Mouse (Mus musculus) liver, embryonic 11.5 days (tissue): ENCODE data around the gene Pex26. TPM values are rescaled to one million over a fixed set of nuclear protein-coding genes. Genes with fewer than 3 reads are reported as not detected.
A peak's percentile ranks its signal among the peaks of the same experiment; 100 is the strongest.

Experiments
- ATAC-seq: fragments of 200-750 bp; cut with Nextera tagmentation; replicated peaks from 2 replicates; pipeline ENCODE4 v1.8.0; 2017; ENCODE audit warnings: moderate number of reproducible peaks, mild to moderate bottlenecking, moderate TSS enrichment, moderate library complexity; ENCODE audit not compliant: low FRiP score
- DNase-seq: peaks from one replicate; pipeline ENCODE4 v3.0.0-alpha.2; 2017; ENCODE audit warnings: low spot score
- H3K27ac ChIP-seq: fragments of 300-500 bp; sonication (generic); 2 replicates; pipeline ENCODE4 v1.5.1; 2014; ENCODE audit warnings: mild to moderate bottlenecking, low read depth, low read length, control low read depth
- H3K27me3 ChIP-seq: fragments of 300-500 bp; sonication (generic); replicated peaks from 2 replicates; pipeline ENCODE4 v1.6.1; 2014; ENCODE audit warnings: low read length, mixed read lengths; ENCODE audit not compliant: control insufficient read depth, insufficient read depth
- H3K36me3 ChIP-seq: fragments of 300-500 bp; sonication (generic); 2 replicates; pipeline ENCODE4 v1.6.1; 2014; ENCODE audit warnings: mild to moderate bottlenecking, low read length, moderate library complexity, mixed read lengths; ENCODE audit not compliant: control insufficient read depth, insufficient read depth
- H3K4me1 ChIP-seq: fragments of 300-500 bp; sonication (generic); replicated peaks from 2 replicates; pipeline ENCODE4 v1.6.1; 2014; ENCODE audit warnings: low read length, mixed read lengths; ENCODE audit not compliant: control insufficient read depth, insufficient read depth
- H3K4me2 ChIP-seq: fragments of 300-500 bp; sonication (generic); 2 replicates; pipeline ENCODE4 v1.6.1; 2014; ENCODE audit warnings: mild to moderate bottlenecking, control low read depth, moderate library complexity
- H3K4me3 ChIP-seq: fragments of 300-500 bp; sonication (generic); 2 replicates; pipeline ENCODE4 v1.5.1; 2014; ENCODE audit warnings: low read depth, low read length, control low read depth
- H3K9ac ChIP-seq: fragments of 300-500 bp; sonication (generic); 2 replicates; pipeline ENCODE4 v1.6.1; 2014; ENCODE audit warnings: low read depth, low read length, control low read depth
- H3K9me3 ChIP-seq: fragments of 300-500 bp; sonication (generic); 2 replicates; pipeline ENCODE4 v1.6.1; 2016; ENCODE audit warnings: low read length, inconsistent platforms, mixed read lengths; ENCODE audit not compliant: control insufficient read depth
- WGBS: fragments of 180-500 bp; shearing (Covaris S2); extraction: QIAGEN DNeasy Blood & Tissue Kit; methylation state at CpG from one replicate; pipeline ENCODE4 v1.1.7; 2014; 5-methylcytosine and 5-hydroxymethylcytosine counted together
- polyA plus RNA-seq: library from polyadenylated mRNA; unstranded; fragments of >200 nt; fragmentation: Nextera tagmentation; extraction: Ambion mirVana; gene quantifications from 2 replicates; pipeline ENCODE4 v1.2.1, GENCODE M21; 2014

The Pex26 gene
- polyA plus RNA-seq, 1 experiment from 2014 or later = 6.0 TPM

DNA sequence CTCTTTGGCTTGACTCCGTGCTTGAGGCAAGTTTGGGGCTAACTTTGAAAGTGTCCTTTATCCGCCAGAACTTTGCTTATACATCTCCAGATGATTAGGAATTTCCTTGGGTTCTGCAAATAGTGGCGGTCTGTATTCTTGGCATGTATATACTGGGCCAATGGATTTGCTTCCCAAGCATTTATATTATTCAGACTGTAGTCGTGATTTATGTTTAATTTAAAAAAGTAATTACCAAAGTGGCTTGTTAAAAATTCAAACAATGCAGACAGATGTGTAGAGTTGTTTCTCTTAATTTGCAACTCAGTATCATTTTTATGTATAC is 62.5 kb downstream of the Pex26 start:
- Histone ChIP-seq H3K9me3 (no peaks in the 10 kb centered on the region), H3K4me1 (peaks cover 8% of the 10 kb centered on the region; the same call in 1 of the 2 replicates), H3K4me2 (peak overlapping the region; percentile 64), H3K36me3 (no peaks in the 10 kb centered on the region), H3K27ac (peak overlapping the region; percentile 40; the same call in 1 of the 2 replicates), H3K4me3 (peak overlapping the region; percentile 69), H3K27me3 (no peaks in the 10 kb centered on the region; the same call in 1 of the 2 replicates), H3K9ac (peak overlapping the region; percentile 60)
- ATAC-seq (no peak; the same call in 1 of the 2 replicates), DNase-seq (no peak)
- 16% methylated on average over 4 of the region's 4 CpGs for WGBS

Other genes starting within 250 kb of the Pex26 start
- gene Mical3, start 52.7 kb upstream of the Pex26 start, polyA plus RNA-seq = 16.6 and 20.2 TPM in 2 replicates
- 10.5 and 11.5 TPM in 2 replicates for gene Tuba8, start 27.0 kb downstream of the Pex26 start, polyA plus RNA-seq
- gene Usp18, start 62.2 kb downstream of the Pex26 start, polyA plus RNA-seq = 3.6 and 5.5 TPM in 2 replicates
- gene Slc6a13, start 116.6 kb downstream of the Pex26 start, polyA plus RNA-seq = 17.6 and 18.7 TPM in 2 replicates
- gene Slc6a12, start 159.4 kb downstream of the Pex26 start, polyA plus RNA-seq = 1.1 and 1.4 TPM in 2 replicates